In the genomic region with DNA sequence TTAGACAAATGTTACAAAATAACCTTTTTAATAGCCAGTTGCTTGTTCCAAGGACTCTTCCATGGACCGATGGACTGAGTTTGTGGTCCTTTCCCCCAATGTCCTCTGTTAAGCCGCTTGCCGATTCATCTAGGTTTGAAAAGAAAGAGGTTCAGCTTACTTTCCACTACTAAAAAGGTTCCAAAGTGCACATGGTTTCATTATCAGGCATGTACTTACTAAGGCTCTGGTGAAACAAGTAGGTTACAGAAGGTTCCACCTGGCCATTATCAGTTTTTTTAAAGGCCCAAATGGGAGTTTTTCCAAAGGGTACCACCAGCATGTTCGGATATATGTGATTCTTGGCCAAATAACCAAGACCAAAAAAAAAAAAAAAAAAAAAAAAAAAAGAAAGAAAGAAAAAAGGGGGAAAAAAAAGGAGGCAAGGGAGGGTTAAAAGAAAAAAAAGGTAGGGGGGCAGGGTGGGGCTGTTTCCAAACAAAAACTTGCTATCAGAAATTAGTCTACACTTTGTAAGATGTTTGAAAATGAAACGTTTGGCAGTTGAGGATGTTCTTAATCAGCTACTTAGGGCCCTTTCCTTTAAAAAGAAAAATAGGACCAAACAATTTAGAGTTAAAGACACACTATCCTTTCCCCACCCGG, we compare ENCODE assay signal across 8 mouse cellular contexts. TPM values are rescaled to one million over a fixed set of nuclear protein-coding genes. Genes with fewer than 3 reads are reported as not detected.
DNase-seq lines count a peak whose midpoint lies in the region; ATAC-seq and TF ChIP-seq lines count a peak whose summit lies in the region.

No protein-coding gene starts in this region.

- no peaks in the 10 kb centered on the region for H3K9me3 ChIP-seq in heart, embryonic 16.5 days (replicated peaks; ENCODE audit: control insufficient read depth, low read length)
- H3K9me3 ChIP-seq in MEL (replicated peaks; ENCODE audit: insufficient read depth, low read length), result no peaks in the 10 kb centered on the region
- no peaks in the 10 kb centered on the region for H3K9me3 ChIP-seq in hindbrain, embryonic 14.5 days (ENCODE audit: control insufficient read depth, low read length)
- no peaks in the 10 kb centered on the region for H3K9me3 ChIP-seq in midbrain, embryonic 14.5 days (ENCODE audit: control insufficient read depth, low read length)

- WGBS in heart, embryonic 16.5 days, result 22% methylated on average over 6 of the region's 6 CpGs
- WGBS in hindbrain, embryonic 14.5 days, result 46% methylated on average over 6 of the region's 6 CpGs
- WGBS in midbrain, embryonic 14.5 days, result 27% methylated on average over 6 of the region's 6 CpGs

- no peak for DNase-seq in heart, adult 9 months (ENCODE audit: low spot score in 2 of 2)
- peak; percentile 70 for DNase-seq in MEL (ENCODE audit: low read depth, low spot score)
- DNase-seq in hindbrain, embryonic 14.5 days (ENCODE audit: low spot score), result no peak
- DNase-seq in midbrain, embryonic 14.5 days, result no peak
- no peak for DNase-seq in embryo, embryonic 10 days (ENCODE audit: low spot score)
- no peak for DNase-seq in cerebellum, postnatal 10 days

- H3K79me2 ChIP-seq in MEL (ENCODE audit: control insufficient read depth, insufficient read depth, low read length, poor library complexity), result peaks cover 57% of the 10 kb centered on the region

- H3K27me3 ChIP-seq in heart, embryonic 16.5 days (ENCODE audit: control insufficient read depth, insufficient read depth, low read length), result no peaks in the 10 kb centered on the region
- H3K27me3 ChIP-seq in MEL (ENCODE audit: control insufficient read depth in 1 of 2, insufficient read depth in 2 of 2, low read length in 2 of 2), result no peaks in the 10 kb centered on the region
- H3K27me3 ChIP-seq in hindbrain, embryonic 14.5 days (ENCODE audit: control insufficient read depth, insufficient read depth, low read length), result no peaks in the 10 kb centered on the region
- H3K27me3 ChIP-seq in midbrain, embryonic 14.5 days (ENCODE audit: control insufficient read depth, insufficient read depth, low read length), result no peaks in the 10 kb centered on the region

- peak overlapping the region; percentile 69 for H3K4me2 ChIP-seq in heart, embryonic 16.5 days (ENCODE audit: low read depth, low read length)
- H3K4me2 ChIP-seq in hindbrain, embryonic 14.5 days (replicated peaks), result peak overlapping the region; percentile 93
- peak overlapping the region; percentile 85 for H3K4me2 ChIP-seq in midbrain, embryonic 14.5 days (ENCODE audit: low read length)

- H3K9ac ChIP-seq in heart, embryonic 16.5 days (ENCODE audit: low read length), result peak overlapping the region; percentile 99
- H3K9ac ChIP-seq in MEL (ENCODE audit: control insufficient read depth, low read depth, low read length, poor library complexity, severe bottlenecking), result peak overlapping the region; percentile 100
- H3K9ac ChIP-seq in hindbrain, embryonic 14.5 days, result peak overlapping the region; percentile 97
- H3K9ac ChIP-seq in midbrain, embryonic 14.5 days (replicated peaks; ENCODE audit: low read length), result peak overlapping the region; percentile 93

- peaks cover 16% of the 10 kb centered on the region for H3K4me1 ChIP-seq in heart, embryonic 16.5 days (ENCODE audit: control insufficient read depth, insufficient read depth, low read length)
- peaks cover 5 to 16% of the 10 kb centered on the region in 2 experiments for H3K4me1 ChIP-seq in MEL (ENCODE audit: control insufficient read depth in 1 of 2, insufficient read depth in 2 of 2, low read length in 2 of 2)
- H3K4me1 ChIP-seq in hindbrain, embryonic 14.5 days (replicated peaks; ENCODE audit: control insufficient read depth, insufficient read depth, low read length), result peaks cover 30% of the 10 kb centered on the region
- H3K4me1 ChIP-seq in midbrain, embryonic 14.5 days (ENCODE audit: control insufficient read depth, insufficient read depth, low read length), result peaks cover 26% of the 10 kb centered on the region

- TF ChIP-seq EP300 in MEL (IDR thresholded peaks at IDR 0.05; ENCODE audit: low read depth in 1 of 2, low read length in 2 of 2), result peak in 1 of 2 experiments; percentile 34; a peak in 1 of 4 replicates

- no peak for TF ChIP-seq RAD21 in MEL (IDR thresholded peaks at IDR 0.05; ENCODE audit: low read depth, low read length)

- H3K36me3 ChIP-seq in heart, embryonic 16.5 days (ENCODE audit: control insufficient read depth, insufficient read depth), result peaks cover 24% of the 10 kb centered on the region
- H3K36me3 ChIP-seq in MEL (ENCODE audit: control insufficient read depth in 1 of 2, insufficient read depth in 2 of 2, low read length in 2 of 2), result peaks cover 21 to 44% of the 10 kb centered on the region in 2 experiments
- peaks cover 49% of the 10 kb centered on the region for H3K36me3 ChIP-seq in hindbrain, embryonic 14.5 days (replicated peaks; ENCODE audit: control insufficient read depth, insufficient read depth)
- H3K36me3 ChIP-seq in midbrain, embryonic 14.5 days (ENCODE audit: control insufficient read depth, insufficient read depth, low read length), result peaks cover 52% of the 10 kb centered on the region

- H3K27ac ChIP-seq in heart, embryonic 16.5 days (ENCODE audit: low read length), result peak overlapping the region; percentile 97
- peak overlapping the region; percentile 75 for H3K27ac ChIP-seq in MEL (ENCODE audit: control insufficient read depth, low read depth, low read length)
- H3K27ac ChIP-seq in hindbrain, embryonic 14.5 days, result 0 out of 2 replicates have a peak overlapping the region, but pooled peaks have one; percentile 96
- H3K27ac ChIP-seq in midbrain, embryonic 14.5 days (replicated peaks; ENCODE audit: low read depth, low read length), result no peak overlapping the region

- no peak for TF ChIP-seq CTCF in MEL (IDR thresholded peaks at IDR 0.05 in 2 of 3, conservative IDR thresholded peaks at IDR 0.05 in 1 of 3; ENCODE audit: control insufficient read depth in 1 of 3, insufficient read depth in 1 of 3, low read depth in 2 of 3, low read length in 3 of 3, poor library complexity in 1 of 3, severe bottlenecking in 1 of 3)

- TF ChIP-seq POLR2A in MEL (IDR thresholded peaks at IDR 0.05; ENCODE audit: control insufficient read depth in 1 of 2, insufficient read depth in 1 of 2, low read depth in 1 of 2, low read length in 2 of 2, poor library complexity in 1 of 2), result peak in 1 of 2 experiments; percentile 38; a peak in 2 of 4 replicates

- H3K4me3 ChIP-seq in heart, embryonic 16.5 days (ENCODE audit: low read length), result peak overlapping the region; percentile 97
- peak overlapping the region; percentile 91 to 100 for H3K4me3 ChIP-seq in MEL (ENCODE audit: control insufficient read depth in 1 of 2, insufficient read depth in 1 of 2, low read depth in 2 of 2, low read length in 2 of 2)
- H3K4me3 ChIP-seq in hindbrain, embryonic 14.5 days (replicated peaks; ENCODE audit: low read length), result peak overlapping the region; percentile 99
- peak overlapping the region; percentile 96 for H3K4me3 ChIP-seq in midbrain, embryonic 14.5 days (replicated peaks; ENCODE audit: low read depth, low read length)

- ATAC-seq in heart, embryonic 16.5 days (replicated peaks; ENCODE audit: extremely low read depth, insufficient read depth, low FRiP score), result no peak
- no peak for ATAC-seq in hindbrain, embryonic 14.5 days (ENCODE audit: low FRiP score)
- no peak for ATAC-seq in midbrain, embryonic 14.5 days (ENCODE audit: low FRiP score, low TSS enrichment)
- ATAC-seq in megakaryocyte-erythroid progenitor cell, adult 5-6 weeks (replicated peaks; ENCODE audit: low FRiP score, low TSS enrichment, poor library complexity, severe bottlenecking), result no peak

RNA-seq across cellular contexts. Expression of gene Mfsd11, which starts 1.3 kb away (rescaled TPM):
- 30.5 and 39.0 TPM in 2 replicates for polyA plus RNA-seq in heart, embryonic 16.5 days (2015; fragmentation: Nextera tagmentation; extraction: Ambion mirVana)
- total RNA-seq in MEL (2012; rRNA removed), result 25.7 and 36.3 TPM in 2 replicates
- 10 to 100 TPM in 1 of 2 experiments, not detected in 1; 25.4 TPM for polyA plus RNA-seq in MEL (2012; ENCODE audit: insufficient read depth in 1 of 2, insufficient read length in 2 of 2, low read depth in 1 of 2, low replicate concordance in 2 of 2, missing spikeins in 1 of 2)
- 51.9 and 54.4 TPM in 2 replicates for polyA plus RNA-seq in hindbrain, embryonic 14.5 days (2014; fragmentation: Nextera tagmentation; extraction: Ambion mirVana)
- polyA plus RNA-seq in midbrain, embryonic 14.5 days (2014; fragmentation: Nextera tagmentation; extraction: Ambion mirVana), result 51.3 and 52.8 TPM in 2 replicates
- total RNA-seq in megakaryocyte-erythroid progenitor cell, adult 5-6 weeks (2014; fragmentation: Nextera tagmentation), result 17.2 and 21.1 TPM in 2 replicates
- 7.2 and 20.1 TPM in 2 replicates for total RNA-seq in megakaryocyte-erythroid progenitor cell, adult 5-6 weeks (2017)

RNA-seq across cellular contexts. Expression of gene Srsf2, which starts 1.9 kb away (rescaled TPM):
- 516 and 543 TPM in 2 replicates for polyA plus RNA-seq in heart, embryonic 16.5 days (2015; fragmentation: Nextera tagmentation; extraction: Ambion mirVana)
- 434 and 453 TPM in 2 replicates for total RNA-seq in MEL (2012; rRNA removed)
- polyA plus RNA-seq in MEL (2012; ENCODE audit: insufficient read depth in 1 of 2, insufficient read length in 2 of 2, low read depth in 1 of 2, low replicate concordance in 2 of 2, missing spikeins in 1 of 2), result 1,000 to 10,000 TPM in 1 of 2 experiments, 100 to 1,000 TPM in 1; 257 to 1,128 TPM
- polyA plus RNA-seq in hindbrain, embryonic 14.5 days (2014; fragmentation: Nextera tagmentation; extraction: Ambion mirVana), result 556 and 567 TPM in 2 replicates
- 650 and 686 TPM in 2 replicates for polyA plus RNA-seq in midbrain, embryonic 14.5 days (2014; fragmentation: Nextera tagmentation; extraction: Ambion mirVana)
- 740 and 930 TPM in 2 replicates for total RNA-seq in megakaryocyte-erythroid progenitor cell, adult 5-6 weeks (2014; fragmentation: Nextera tagmentation)
- 646 and 663 TPM in 2 replicates for total RNA-seq in megakaryocyte-erythroid progenitor cell, adult 5-6 weeks (2017)

RNA-seq across cellular contexts. Expression of gene Jmjd6, which starts 7.7 kb away (rescaled TPM):
- 72.8 and 73.3 TPM in 2 replicates for polyA plus RNA-seq in heart, embryonic 16.5 days (2015; fragmentation: Nextera tagmentation; extraction: Ambion mirVana)
- 159 and 175 TPM in 2 replicates for total RNA-seq in MEL (2012; rRNA removed)
- 100 to 1,000 TPM in 1 of 2 experiments, not detected in 1; 192 TPM for polyA plus RNA-seq in MEL (2012; ENCODE audit: insufficient read depth in 1 of 2, insufficient read length in 2 of 2, low read depth in 1 of 2, low replicate concordance in 2 of 2, missing spikeins in 1 of 2)
- 64.6 and 65.7 TPM in 2 replicates for polyA plus RNA-seq in hindbrain, embryonic 14.5 days (2014; fragmentation: Nextera tagmentation; extraction: Ambion mirVana)
- 70.8 and 81.4 TPM in 2 replicates for polyA plus RNA-seq in midbrain, embryonic 14.5 days (2014; fragmentation: Nextera tagmentation; extraction: Ambion mirVana)
- total RNA-seq in megakaryocyte-erythroid progenitor cell, adult 5-6 weeks (2014; fragmentation: Nextera tagmentation), result 50.7 and 56.7 TPM in 2 replicates
- 43.5 and 49.5 TPM in 2 replicates for total RNA-seq in megakaryocyte-erythroid progenitor cell, adult 5-6 weeks (2017)

RNA-seq across cellular contexts. Expression of gene Mettl23, which starts 7.9 kb away (rescaled TPM):
- 69.8 and 74.8 TPM in 2 replicates for polyA plus RNA-seq in heart, embryonic 16.5 days (2015; fragmentation: Nextera tagmentation; extraction: Ambion mirVana)
- total RNA-seq in MEL (2012; rRNA removed), result 63.9 and 69.9 TPM in 2 replicates
- 10 to 100 TPM in 1 of 2 experiments, not detected in 1; 58.5 TPM for polyA plus RNA-seq in MEL (2012; ENCODE audit: insufficient read depth in 1 of 2, insufficient read length in 2 of 2, low read depth in 1 of 2, low replicate concordance in 2 of 2, missing spikeins in 1 of 2)
- polyA plus RNA-seq in hindbrain, embryonic 14.5 days (2014; fragmentation: Nextera tagmentation; extraction: Ambion mirVana), result 70.0 and 73.9 TPM in 2 replicates
- polyA plus RNA-seq in midbrain, embryonic 14.5 days (2014; fragmentation: Nextera tagmentation; extraction: Ambion mirVana), result 80.4 and 87.6 TPM in 2 replicates
- total RNA-seq in megakaryocyte-erythroid progenitor cell, adult 5-6 weeks (2014; fragmentation: Nextera tagmentation), result 53.6 and 58.8 TPM in 2 replicates
- 47.2 and 48.2 TPM in 2 replicates for total RNA-seq in megakaryocyte-erythroid progenitor cell, adult 5-6 weeks (2017)

RNA-seq across cellular contexts. Expression of gene Mxra7, which starts 23.1 kb away (rescaled TPM):
- polyA plus RNA-seq in heart, embryonic 16.5 days (2015; fragmentation: Nextera tagmentation; extraction: Ambion mirVana), result 14.9 and 17.6 TPM in 2 replicates
- 2.7 and 2.9 TPM in 2 replicates for total RNA-seq in MEL (2012; rRNA removed)
- 1 to 10 TPM in 1 of 2 experiments, not detected in 1; 9.3 TPM for polyA plus RNA-seq in MEL (2012; ENCODE audit: insufficient read depth in 1 of 2, insufficient read length in 2 of 2, low read depth in 1 of 2, low replicate concordance in 2 of 2, missing spikeins in 1 of 2)
- 29.3 and 35.5 TPM in 2 replicates for polyA plus RNA-seq in hindbrain, embryonic 14.5 days (2014; fragmentation: Nextera tagmentation; extraction: Ambion mirVana)
- 20.7 and 20.9 TPM in 2 replicates for polyA plus RNA-seq in midbrain, embryonic 14.5 days (2014; fragmentation: Nextera tagmentation; extraction: Ambion mirVana)
- total RNA-seq in megakaryocyte-erythroid progenitor cell, adult 5-6 weeks (2014; fragmentation: Nextera tagmentation), result not detected in 2 replicates
- total RNA-seq in megakaryocyte-erythroid progenitor cell, adult 5-6 weeks (2017), result 0.61 TPM in 1 of 2 replicates, not detected in the other
